Mouse (Mus musculus) adrenal gland, adult 18-20 months (tissue): ENCODE data around the gene Ctdsp2. TPM values are rescaled to one million over a fixed set of nuclear protein-coding genes. Genes with fewer than 3 reads are reported as not detected.

Source experiments
- DNase-seq, 2 experiments: peaks; one replicate each; pipeline ENCODE4 v3.0.0; 2021 to 2022; ENCODE audit warnings: low spot score in 2 of 2
- long read RNA-seq, 2 experiments: library from polyadenylated mRNA; stranded (forward); transcript quantifications; one replicate each; pipeline ENCODE4 v2.0.0; 2021
- total RNA-seq, 2 experiments: library from RNA; stranded (reverse); gene quantifications; 1 replicate in 1 of 2; 2 replicates in 1 of 2; pipeline ENCODE4 v1.2.3; 2021

The Ctdsp2 gene
- 10 to 100 TPM; 73.0 to 98.7 TPM for total RNA-seq
- long read RNA-seq, experiment 1, full-length matches to known transcripts: 15 of 21 reads
- long read RNA-seq, experiment 1, partial matches to known transcripts: 1 of 21 reads
- long read RNA-seq, experiment 1, other reads (novel, unspliced or antisense): 5 of 21 reads
- long read RNA-seq, experiment 2, full-length matches to known transcripts: 2 of 10 reads
- long read RNA-seq, experiment 2, partial matches to known transcripts: 0 of 10 reads
- long read RNA-seq, experiment 2, other reads (novel, unspliced or antisense): 8 of 10 reads

DNA sequence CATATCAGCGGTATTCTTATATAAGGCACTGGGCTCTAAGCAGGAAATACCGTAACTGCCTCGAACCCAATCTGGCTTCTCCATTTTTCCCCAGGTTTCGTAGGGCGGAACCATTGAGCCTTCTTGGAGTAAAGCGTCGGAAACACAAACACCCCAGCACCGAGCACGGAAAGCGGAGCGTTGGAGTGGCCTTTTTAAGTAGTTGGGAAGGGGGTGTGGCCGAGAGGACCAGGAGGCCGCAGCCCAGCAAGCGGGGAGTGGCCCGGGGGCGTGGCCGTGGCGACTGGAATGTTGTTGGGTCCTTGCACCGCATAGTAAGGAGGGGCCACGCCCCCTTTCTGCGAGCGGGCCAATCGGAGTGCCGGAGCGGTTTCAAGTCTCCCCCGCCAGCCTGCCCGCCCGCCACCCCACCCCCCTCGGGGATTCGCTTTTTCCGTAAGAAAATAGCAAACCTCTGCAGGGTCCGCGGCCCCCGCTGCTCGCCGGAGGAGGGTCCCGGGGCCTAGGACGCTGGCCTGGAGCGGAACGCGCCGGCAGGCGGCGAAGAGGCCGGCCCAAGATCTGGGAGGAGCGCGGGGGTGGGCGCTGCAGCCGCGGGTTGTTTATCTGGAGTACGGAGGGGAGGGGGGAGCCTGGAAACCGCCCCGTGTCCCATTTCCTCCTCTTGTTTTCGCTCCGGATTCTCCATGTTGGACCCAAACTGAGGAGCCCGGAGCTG, at the start of gene Ctdsp2:
Gene Ctdsp2, plus strand, starts transcription at position 441 of the 718 bp plus-strand sequence.
- peak; percentile 99 to 100 for DNase-seq

DNA sequence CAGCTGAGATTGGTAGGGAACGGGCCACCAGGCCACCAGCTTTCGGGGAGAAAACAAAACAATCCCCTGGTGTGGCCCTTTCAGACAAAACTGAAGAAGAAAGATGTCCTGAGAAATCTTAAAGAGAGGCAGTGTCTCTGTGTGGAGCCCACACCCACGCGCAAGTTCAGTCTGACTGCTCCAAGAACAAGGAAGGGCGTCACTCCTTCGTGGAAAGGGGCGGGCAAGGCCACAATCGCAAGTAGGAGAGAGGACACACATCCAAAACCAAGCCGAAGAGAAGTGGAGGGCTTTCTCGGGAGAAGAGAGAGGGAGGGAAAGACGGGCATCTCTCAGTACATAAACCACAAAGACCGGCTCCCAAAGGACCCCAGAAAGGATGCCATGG, 49.7 kb upstream of the Ctdsp2 start:
- peak in 1 of 2 experiments; percentile 56 for DNase-seq

DNA sequence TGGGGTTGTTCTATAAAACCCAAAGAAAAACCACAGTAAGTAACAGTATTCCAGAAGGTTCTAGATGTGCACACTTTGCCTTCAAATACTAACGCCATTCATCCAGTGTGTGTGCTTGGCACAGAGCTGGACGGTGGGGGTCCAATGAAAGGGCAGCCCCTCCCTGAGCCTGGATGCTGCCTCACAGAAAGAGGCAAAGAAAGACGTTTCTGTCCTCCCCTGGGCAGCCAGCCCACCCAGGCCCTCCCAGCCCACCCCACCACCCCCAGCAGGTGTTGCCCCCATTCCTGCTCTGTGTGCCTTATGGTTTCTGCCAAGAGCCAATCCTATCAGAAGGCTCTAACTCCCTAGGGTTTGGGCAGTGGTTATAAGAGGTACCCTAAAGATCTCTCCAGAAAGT, 49.0 kb upstream of the Ctdsp2 start:
- DNase-seq: no peak

GRCm38 (mm10) chr10:126930270-126931121, 48.0 kb upstream of the Ctdsp2 start:
- DNase-seq: no peak

GRCm38 (mm10) chr10:126931123-126931759, 47.3 kb upstream of the Ctdsp2 start:
- DNase-seq: no peak

- DNase-seq: no peak
Observed at GRCm38 (mm10) chr10:126931760-126932139, 46.8 kb upstream of the Ctdsp2 start.

DNA sequence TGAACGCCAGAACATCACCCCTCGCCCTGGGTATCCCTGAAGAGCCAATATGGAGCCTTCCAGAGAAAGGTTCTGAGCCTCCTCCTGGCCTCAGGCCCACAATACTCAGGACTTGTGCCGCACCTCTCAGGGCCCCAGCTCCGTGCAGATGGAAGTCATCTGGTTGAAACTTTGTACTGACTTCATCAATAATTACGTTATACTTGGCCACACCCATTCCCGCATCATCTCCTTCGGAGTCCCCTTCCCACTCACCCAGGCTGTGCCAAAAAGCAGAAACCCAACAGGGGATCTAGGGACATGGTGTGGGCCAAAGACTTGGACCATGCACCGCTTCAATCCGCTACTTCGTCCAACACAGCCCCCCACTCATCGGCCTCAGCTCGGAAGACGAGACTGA, 44.0 kb upstream of the Ctdsp2 start:
- DNase-seq: no peak

DNA sequence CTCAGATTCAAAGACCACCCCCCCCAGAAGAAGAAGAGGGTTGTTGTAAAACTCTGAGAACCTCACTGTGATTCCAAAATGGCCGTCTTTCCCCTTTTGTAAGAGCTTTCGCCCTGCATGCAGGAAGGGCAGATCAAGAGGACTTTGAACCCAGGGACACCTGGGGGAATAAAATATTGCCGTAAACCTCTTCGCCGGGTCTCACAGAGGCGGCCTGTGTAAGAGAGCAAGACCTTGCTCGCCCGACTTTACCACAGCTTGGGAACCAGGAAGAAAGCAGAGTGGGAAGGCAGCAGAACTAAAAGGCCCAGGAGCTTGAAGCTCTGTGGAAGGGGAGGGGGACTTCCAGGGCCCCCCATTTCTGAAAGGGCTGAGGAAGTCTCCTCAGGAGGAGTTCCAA, 43.4 kb upstream of the Ctdsp2 start:
- DNase-seq: no peak

- no peak for DNase-seq
Observed at GRCm38 (mm10) chr10:126935556-126936381, 42.7 kb upstream of the Ctdsp2 start.

DNA sequence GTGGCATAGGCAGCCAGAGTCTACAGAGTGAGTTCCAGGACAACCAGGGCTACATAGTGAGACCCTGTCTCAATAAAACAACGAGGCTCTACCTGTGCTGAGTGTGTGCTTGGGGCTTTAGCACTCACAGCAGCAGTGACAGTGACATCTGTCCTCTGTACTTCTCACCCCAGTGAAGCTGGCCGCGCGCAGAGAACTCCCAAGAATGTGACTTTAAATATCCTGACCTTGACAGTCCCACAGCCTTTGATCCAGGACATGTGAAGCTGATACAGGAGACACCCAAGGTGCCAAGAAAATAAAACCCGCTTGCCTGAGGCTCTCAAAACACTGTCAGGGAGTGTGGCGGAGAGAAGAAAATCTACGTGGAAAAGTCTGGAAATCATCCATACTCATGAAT, 37.6 kb upstream of the Ctdsp2 start:
- no peak for DNase-seq

DNA sequence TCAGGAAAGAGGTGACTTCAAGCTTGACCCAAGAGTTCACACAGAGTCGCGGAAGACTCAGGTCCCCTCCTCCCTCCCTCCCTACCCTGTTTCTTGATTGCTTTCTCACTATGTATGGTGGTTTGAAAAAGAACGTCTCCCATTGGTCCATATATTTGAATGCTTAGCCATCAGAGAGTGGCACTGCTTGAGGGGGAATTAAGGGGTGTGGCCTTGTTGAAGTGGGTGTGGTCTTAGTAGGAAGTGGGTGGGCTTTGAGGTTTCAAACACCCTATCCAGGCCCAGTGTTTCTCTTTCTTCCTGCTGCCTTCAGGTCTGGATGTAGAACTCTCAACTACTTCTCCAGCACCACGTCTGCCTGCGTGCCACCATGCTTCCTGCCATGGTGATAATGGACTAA, 33.0 kb upstream of the Ctdsp2 start:
- no peak for DNase-seq

DNA sequence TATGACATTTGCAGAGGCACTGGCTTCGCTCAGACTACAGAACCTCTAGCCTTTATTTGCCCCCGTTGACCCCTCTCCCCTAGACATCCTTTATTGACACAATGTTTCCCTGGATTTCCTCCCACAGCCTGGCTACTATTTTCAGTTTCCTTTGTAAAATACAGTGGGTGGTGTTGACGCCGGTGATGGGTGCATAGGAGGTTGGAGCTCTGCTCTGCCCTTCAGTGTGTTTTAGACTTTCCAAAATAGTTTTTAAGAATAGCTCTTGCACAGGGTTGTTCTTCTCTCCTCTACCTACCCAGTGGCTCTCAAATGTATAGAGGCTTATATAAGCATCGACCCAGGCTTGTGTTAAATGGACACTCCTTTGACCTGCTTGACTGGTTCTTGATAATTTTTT, 28.7 kb upstream of the Ctdsp2 start:
- DNase-seq: no peak

DNA sequence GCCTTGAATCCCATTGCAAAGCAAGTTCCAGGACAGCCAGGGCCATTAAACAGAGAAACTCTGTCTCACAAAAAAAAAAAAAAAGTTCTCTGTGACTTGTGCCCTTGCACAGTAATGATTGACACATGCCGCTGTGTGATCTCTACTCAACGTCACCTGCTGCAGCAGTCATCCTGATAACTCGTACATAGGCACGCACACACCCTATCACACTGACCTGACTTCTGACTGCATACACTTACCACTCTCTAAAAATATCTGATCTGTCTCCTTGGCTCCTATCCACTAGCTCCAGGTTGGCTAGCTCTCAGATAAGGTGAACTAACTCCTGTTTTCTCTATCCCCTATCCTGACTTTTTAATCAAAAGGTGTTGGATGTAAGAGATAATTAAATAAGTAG, 27.9 kb upstream of the Ctdsp2 start:
- no peak for DNase-seq

GRCm38 (mm10) chr10:126952375-126952774, 26.1 kb upstream of the Ctdsp2 start:
- DNase-seq: no peak

DNA sequence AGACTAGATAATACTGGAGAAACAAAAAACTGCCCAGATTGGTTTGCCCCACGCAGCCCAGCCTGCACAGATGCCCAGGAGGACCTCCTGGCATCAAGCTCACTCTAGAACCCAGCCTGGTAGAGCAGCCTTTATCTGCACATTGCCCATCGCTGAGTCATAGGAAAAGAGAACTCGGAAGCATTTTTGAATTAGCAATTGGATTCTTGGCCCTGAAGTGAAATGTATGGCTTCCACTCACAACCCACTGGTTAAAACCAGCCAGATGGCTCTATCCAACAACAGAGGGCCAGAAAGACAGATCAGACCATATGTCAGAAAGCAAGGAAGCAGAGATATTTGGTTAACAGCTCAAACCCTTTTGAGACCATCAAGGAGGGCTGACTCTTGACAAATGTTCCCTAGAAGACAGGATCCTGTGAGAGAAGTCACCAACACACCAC, 25.5 kb upstream of the Ctdsp2 start:
- DNase-seq: no peak

DNA sequence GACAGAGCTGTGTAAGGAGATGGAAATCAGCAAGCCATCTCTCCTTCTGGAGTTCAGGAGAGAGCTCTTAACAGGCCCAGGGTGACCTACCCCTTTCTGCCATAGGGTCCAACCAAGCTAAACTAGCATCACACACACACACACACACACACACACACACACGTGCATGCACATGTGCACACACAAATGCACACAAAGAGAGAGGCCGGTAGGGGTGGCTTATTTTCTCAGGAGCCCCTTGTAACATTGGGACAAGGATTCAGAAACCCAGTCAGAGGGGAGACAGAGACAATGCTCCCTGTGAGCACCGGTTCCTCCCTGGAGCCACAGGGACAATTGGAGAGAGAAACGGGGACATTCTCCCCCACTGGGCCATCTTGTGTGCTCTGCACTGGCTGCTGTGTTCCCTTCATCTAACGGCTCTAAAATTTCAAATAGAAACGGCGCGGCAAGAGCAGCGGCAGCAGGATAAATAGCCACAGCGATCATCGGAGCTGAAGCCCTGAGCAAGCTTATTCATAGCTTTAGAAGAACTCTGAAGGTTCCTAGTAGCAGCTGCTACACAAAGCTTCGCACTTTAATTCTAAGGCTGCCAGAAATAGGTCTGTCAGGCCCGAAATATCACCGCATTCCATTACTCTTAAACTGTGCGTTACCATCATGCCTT, 21.7 kb upstream of the Ctdsp2 start:
- DNase-seq: no peak

DNA sequence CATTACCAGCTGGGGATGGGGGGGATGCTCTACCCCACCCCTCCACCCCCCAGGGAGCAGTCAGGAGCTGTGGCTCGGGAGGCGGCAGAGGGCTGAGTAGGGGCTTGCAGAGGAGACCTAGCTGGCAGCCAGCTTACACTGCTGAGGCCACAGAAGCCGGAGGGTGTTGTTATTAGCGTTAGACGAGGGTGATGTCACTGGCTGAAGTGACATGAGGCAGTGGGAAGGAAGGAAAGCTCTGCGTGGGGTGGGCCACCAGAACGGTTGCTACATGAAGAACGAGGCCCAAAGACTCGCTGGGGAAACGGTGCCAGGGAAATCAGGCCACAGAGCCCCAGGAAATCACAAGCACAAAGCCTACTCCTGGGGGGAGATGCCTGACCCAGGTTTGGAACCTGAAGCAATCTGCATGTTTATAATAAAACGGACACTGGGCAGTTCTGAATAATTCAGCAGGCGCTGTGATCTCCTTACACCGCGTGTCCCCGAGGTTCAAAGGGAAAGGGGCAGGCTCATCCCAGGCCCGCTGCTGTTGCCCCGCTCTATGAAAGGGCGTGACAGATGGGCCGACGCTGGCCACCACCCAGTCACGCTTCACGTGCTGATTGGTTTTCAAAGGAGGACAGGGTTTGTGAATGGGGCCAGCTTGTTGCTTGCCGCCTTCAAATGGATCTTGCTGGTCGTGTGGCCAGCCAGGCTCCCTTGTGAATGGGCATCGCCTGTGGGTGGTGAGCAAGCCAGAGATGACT, 21.0 kb upstream of the Ctdsp2 start:
- peak in 1 of 2 experiments; percentile 40 for DNase-seq

DNA sequence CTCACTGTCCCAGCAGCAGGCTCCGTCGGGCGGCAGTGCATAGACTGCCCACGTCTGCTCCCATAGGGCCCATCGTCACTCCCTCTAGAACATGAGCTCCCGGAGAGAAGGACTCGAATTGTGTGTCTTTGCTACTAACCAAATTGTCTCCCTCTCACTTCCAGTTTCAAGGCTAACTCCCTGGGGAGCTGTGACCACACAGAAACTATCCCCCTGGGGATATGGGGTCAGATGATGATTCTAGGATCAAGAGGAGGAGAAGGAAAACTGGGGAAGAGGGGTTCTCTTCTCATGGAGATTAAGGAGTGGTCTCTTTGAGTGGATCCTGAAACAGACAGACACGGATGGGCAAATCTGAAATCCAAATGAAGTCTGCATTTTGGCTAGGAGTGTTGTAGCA, 18.0 kb upstream of the Ctdsp2 start:
- no peak for DNase-seq

DNA sequence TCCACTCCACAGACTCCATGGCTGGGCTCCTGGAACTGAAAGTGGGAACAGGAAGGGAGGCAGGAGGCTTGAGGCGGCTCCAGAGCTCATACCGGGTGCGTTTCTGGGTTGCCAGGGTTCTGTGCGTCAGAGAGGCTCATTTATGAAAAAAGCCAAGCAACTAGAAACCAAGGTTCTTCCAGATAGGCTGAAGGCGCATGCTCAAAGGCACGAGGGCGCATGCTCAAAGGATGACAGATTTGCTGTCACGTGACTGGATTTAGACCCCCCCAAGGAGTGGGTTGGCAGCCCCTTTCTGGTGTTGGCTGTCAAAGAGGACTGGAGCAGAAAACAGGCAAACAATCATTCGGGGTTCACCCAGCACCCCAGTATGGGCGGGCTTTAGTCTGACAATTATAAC, 16.8 kb upstream of the Ctdsp2 start:
- peak in 1 of 2 experiments; percentile 44 for DNase-seq
